Mouse (Mus musculus): ENCODE results near the gene Auts2.

GRCm38 (mm10) chr5:131575086-131575514 lies 968.0 kb downstream of the Auts2 start:
- no peak for TF ChIP-seq CTCF (IDR thresholded peaks at IDR 0.05)
- TF ChIP-seq EP300 (IDR thresholded peaks at IDR 0.05): no peak

All from lung, postnatal 0 days (tissue).